In genomic region chr2:35411640-35412190, GRCm38 (mm10) we compare ENCODE assay signal across 36 mouse cellular contexts. TPM values are rescaled to one million over a fixed set of nuclear protein-coding genes. Genes with fewer than 3 reads are reported as not detected.
A peak's percentile ranks its signal among the peaks of the same experiment; 100 is the strongest.
DNase-seq lines count a peak whose midpoint lies in the region; ATAC-seq and TF ChIP-seq lines count a peak whose summit lies in the region.
"Had no signal": no experiment of that assay in that cellular context is flagged by ENCODE, and none has a peak within 500 bp of the region (broad histone marks: within the 10 kb centered on the region; RNA-seq: fewer than 3 reads in every experiment).

No protein-coding gene starts in this region.

- H3K4me3 ChIP-seq in heart, embryonic 14.5 days (ENCODE audit: control insufficient read depth in 1 of 2, insufficient read depth in 1 of 2, low read depth in 1 of 2, low read length in 2 of 2): no peak overlapping the region
- no peak overlapping the region for H3K4me3 ChIP-seq in heart, adult 2 months
- H3K4me3 ChIP-seq: embryonic facial prominence, embryonic 12.5 days; kidney, embryonic 15.5 days; layer of hippocampus, adult 2 months; limb, embryonic 13.5 days; liver, embryonic 13.5 days; midbrain, embryonic 15.5 days; neural tube, embryonic 12.5 days had no signal

- WGBS in heart, embryonic 14.5 days: 63% methylated on average over 10 of the region's 10 CpGs
- WGBS in heart, adult 2 months: 51% methylated on average over 10 of the region's 10 CpGs

- intact Hi-C loops in heart, adult 2 months (cut with DNase I): no loop called here

- TF ChIP-seq EP300 in heart, adult 2 months (IDR thresholded peaks at IDR 0.05; ENCODE audit: insufficient read depth, low read depth, low read length): no peak

- H3K27me3 ChIP-seq in heart, embryonic 14.5 days (ENCODE audit: control insufficient read depth, insufficient read depth, low read length): no peaks in the 10 kb centered on the region
- no peaks in the 10 kb centered on the region for H3K27me3 ChIP-seq in heart, adult 2 months (ENCODE audit: control insufficient read depth, insufficient read depth, low read length)
- H3K27me3 ChIP-seq: CH12.LX; embryonic facial prominence, embryonic 12.5 days; kidney, embryonic 15.5 days; limb, embryonic 13.5 days; liver, embryonic 13.5 days; midbrain, embryonic 15.5 days; neural tube, embryonic 12.5 days had no signal

- H3K9ac ChIP-seq in heart, embryonic 14.5 days (ENCODE audit: low read length): no peak overlapping the region
- no peak overlapping the region for H3K9ac ChIP-seq in heart, adult 2 months (ENCODE audit: low read depth, low read length)
- H3K9ac ChIP-seq: embryonic facial prominence, embryonic 12.5 days; hindbrain, embryonic 14.5 days; kidney, embryonic 15.5 days; limb, embryonic 13.5 days; liver, embryonic 13.5 days; midbrain, embryonic 15.5 days; neural tube, embryonic 12.5 days had no signal

- H3K4me1 ChIP-seq in heart, embryonic 14.5 days (ENCODE audit: control insufficient read depth in 2 of 2, insufficient read depth in 2 of 2, low read length in 2 of 2): peaks cover 4 to 11% of the 10 kb centered on the region in 2 experiments; a peak in 2 of 4 replicates
- H3K4me1 ChIP-seq in heart, adult 2 months (ENCODE audit: control insufficient read depth, insufficient read depth, low read length): peaks cover 12% of the 10 kb centered on the region
- H3K4me1 ChIP-seq: embryonic facial prominence, embryonic 12.5 days; limb, embryonic 13.5 days; midbrain, embryonic 15.5 days; neural tube, embryonic 12.5 days had no signal

- ATAC-seq in heart, embryonic 14.5 days (ENCODE audit: insufficient number of reproducible peaks, insufficient read depth, low FRiP score, low read depth): 0 out of 2 replicates have a peak, but pooled peaks have one; percentile 4
- no peak for ATAC-seq in granulocyte monocyte progenitor cell, adult 5-6 weeks (replicated peaks; ENCODE audit: poor library complexity, severe bottlenecking)
- ATAC-seq: forebrain, embryonic 14.5 days; midbrain, embryonic 15.5 days had no signal

- no peak for TF ChIP-seq CTCF in heart, adult 2 months (IDR thresholded peaks at IDR 0.05)

- no peak overlapping the region for H3K27ac ChIP-seq in heart, embryonic 14.5 days (replicated peaks in 1 of 2; ENCODE audit: control insufficient read depth in 1 of 2, insufficient read depth in 1 of 2, low read depth in 2 of 2, low read length in 2 of 2)
- no peak overlapping the region for H3K27ac ChIP-seq in heart, adult 2 months
- H3K27ac ChIP-seq: embryonic facial prominence, embryonic 12.5 days; hindbrain, embryonic 14.5 days; kidney, embryonic 15.5 days; layer of hippocampus, adult 2 months; limb, embryonic 13.5 days; liver, embryonic 13.5 days; macrophage; midbrain, embryonic 15.5 days; neural tube, embryonic 12.5 days had no signal

- no peak for TF ChIP-seq POLR2A in heart, adult 2 months (IDR thresholded peaks at IDR 0.05; ENCODE audit: insufficient read depth, low read depth, low read length)

- peaks cover 38% of the 10 kb centered on the region for H3K36me3 ChIP-seq in heart, embryonic 14.5 days (ENCODE audit: control insufficient read depth, insufficient read depth, low read length)
- H3K36me3 ChIP-seq in heart, adult 2 months (ENCODE audit: control insufficient read depth, insufficient read depth, low read length): peaks cover 2% of the 10 kb centered on the region; the same call in 1 of the 2 replicates
- H3K36me3 ChIP-seq: midbrain, embryonic 15.5 days; neural tube, embryonic 12.5 days had no signal

- no peaks in the 10 kb centered on the region for H3K9me3 ChIP-seq in heart, embryonic 14.5 days (ENCODE audit: control insufficient read depth, low read length)
- H3K9me3 ChIP-seq: embryonic facial prominence, embryonic 12.5 days; kidney, embryonic 15.5 days; limb, embryonic 13.5 days; liver, embryonic 13.5 days; midbrain, embryonic 15.5 days; neural tube, embryonic 12.5 days had no signal

- H3K79me2 ChIP-seq in heart, adult 2 months (replicated peaks; ENCODE audit: control insufficient read depth, insufficient read depth, low read length): no peaks in the 10 kb centered on the region

- DNase-seq in heart, adult 2 months: no peak
- peak; percentile 36 for DNase-seq in lung, postnatal 10 days
- no peak for DNase-seq in lung, postnatal 25 days (ENCODE audit: low spot score)
- DNase-seq in CD4-positive, CD25-positive, alpha-beta regulatory T cell, adult 2 months (ENCODE audit: low read depth, low spot score): peak; percentile 48
- peak; percentile 67 for DNase-seq in induced T-regulatory cell, adult 2 months (ENCODE audit: low read depth)
- no peak for DNase-seq in cerebellum, postnatal 25 days
- DNase-seq: adrenal gland, postnatal 10 days; cerebellum, adult 11 months; cerebellum, adult 9-10 months; embryo, embryonic 11 days; gastrocnemius, postnatal 14 days; heart, adult 18-20 months; liver, embryonic 13.5 days; right cerebral cortex, adult 18-20 months; spleen, adult 18-20 months had no signal

- H3K4me2 ChIP-seq in heart, embryonic 14.5 days (ENCODE audit: low read length): no peak overlapping the region
- H3K4me2 ChIP-seq: embryonic facial prominence, embryonic 12.5 days; hindbrain, embryonic 14.5 days; kidney, embryonic 15.5 days; limb, embryonic 13.5 days; liver, embryonic 13.5 days; midbrain, embryonic 15.5 days; neural tube, embryonic 12.5 days had no signal

RNA-seq across cellular contexts. Expression of gene 4930402F06Rik, which starts 14.7 kb away (rescaled TPM):
- not detected in 2 replicates for polyA plus RNA-seq in heart, embryonic 14.5 days (2014; fragmentation: Nextera tagmentation; extraction: Ambion mirVana)
- not detected for total RNA-seq in heart, adult 2 months (2021)
- not detected in 2 replicates for polyA plus RNA-seq in heart, adult 2 months (2012; rRNA removed)
- not detected in 2 replicates for total RNA-seq in granulocyte monocyte progenitor cell, adult 5-6 weeks (2014; fragmentation: Nextera tagmentation)
- total RNA-seq in granulocyte monocyte progenitor cell, adult 5-6 weeks (2017): not detected in 2 replicates
- total RNA-seq: adrenal gland, postnatal 10 days; CH12.LX; ES-E14; gastrocnemius, postnatal 14 days; heart, adult 18-20 months; hematopoietic stem cell, adult 5-6 weeks; layer of hippocampus, adult 2 months; layer of hippocampus, postnatal 25 days; left cerebral cortex, adult 8-10 months; left cerebral cortex, postnatal 36 days; megakaryocyte-erythroid progenitor cell, adult 5-6 weeks had no signal
- polyA plus RNA-seq: embryonic facial prominence, embryonic 12.5 days; forebrain, embryonic 14.5 days; heart, postnatal 0 days; hindbrain, embryonic 14.5 days; intestine, embryonic 14.5 days; kidney, embryonic 15.5 days; limb, embryonic 13.5 days; liver, embryonic 13.5 days; macrophage; midbrain, embryonic 15.5 days; neural tube, embryonic 12.5 days; thymus, postnatal 0 days had no signal

RNA-seq across cellular contexts. Expression of gene 4930568D16Rik, which starts 44.2 kb away (rescaled TPM):
- polyA plus RNA-seq in heart, embryonic 14.5 days (2014; fragmentation: Nextera tagmentation; extraction: Ambion mirVana): not detected in 2 replicates
- not detected for total RNA-seq in heart, adult 2 months (2021)
- polyA plus RNA-seq in heart, adult 2 months (2012; rRNA removed): not detected in 2 replicates
- total RNA-seq in granulocyte monocyte progenitor cell, adult 5-6 weeks (2014; fragmentation: Nextera tagmentation): not detected in 2 replicates
- total RNA-seq in granulocyte monocyte progenitor cell, adult 5-6 weeks (2017): not detected in 2 replicates
- total RNA-seq: adrenal gland, postnatal 10 days; CH12.LX; ES-E14; gastrocnemius, postnatal 14 days; heart, adult 18-20 months; hematopoietic stem cell, adult 5-6 weeks; layer of hippocampus, adult 2 months; layer of hippocampus, postnatal 25 days; left cerebral cortex, adult 8-10 months; left cerebral cortex, postnatal 36 days; megakaryocyte-erythroid progenitor cell, adult 5-6 weeks had no signal
- polyA plus RNA-seq: embryonic facial prominence, embryonic 12.5 days; forebrain, embryonic 14.5 days; heart, postnatal 0 days; hindbrain, embryonic 14.5 days; intestine, embryonic 14.5 days; kidney, embryonic 15.5 days; limb, embryonic 13.5 days; liver, embryonic 13.5 days; macrophage; midbrain, embryonic 15.5 days; neural tube, embryonic 12.5 days had no signal

RNA-seq across cellular contexts. Expression of gene Ggta1, which starts 51.3 kb away (rescaled TPM):
- 37.9 and 39.4 TPM in 2 replicates for polyA plus RNA-seq in heart, embryonic 14.5 days (2014; fragmentation: Nextera tagmentation; extraction: Ambion mirVana)
- total RNA-seq in heart, adult 2 months (2021): 10 to 100 TPM; 15.4 to 15.5 TPM
- 8.6 and 16.0 TPM in 2 replicates for polyA plus RNA-seq in heart, adult 2 months (2012; rRNA removed)
- 37.2 and 49.6 TPM in 2 replicates for total RNA-seq in granulocyte monocyte progenitor cell, adult 5-6 weeks (2014; fragmentation: Nextera tagmentation)
- 72.8 and 82.4 TPM in 2 replicates for total RNA-seq in granulocyte monocyte progenitor cell, adult 5-6 weeks (2017)

Comparison
In these comparisons a context has a peak if more than half of its experiments do, and no peak if none do; other contexts are left out.
1. DNase-seq: peak in lung, postnatal 10 days (single experiment), CD4-positive, CD25-positive, alpha-beta regulatory T cell, adult 2 months (single experiment) and induced T-regulatory cell, adult 2 months (single experiment); none in heart, adult 2 months (0 of 2), lung, postnatal 25 days (single experiment) and cerebellum, postnatal 25 days (0 of 2).